Mouse (Mus musculus): ENCODE data around the gene Sh2d3c.

DNA sequence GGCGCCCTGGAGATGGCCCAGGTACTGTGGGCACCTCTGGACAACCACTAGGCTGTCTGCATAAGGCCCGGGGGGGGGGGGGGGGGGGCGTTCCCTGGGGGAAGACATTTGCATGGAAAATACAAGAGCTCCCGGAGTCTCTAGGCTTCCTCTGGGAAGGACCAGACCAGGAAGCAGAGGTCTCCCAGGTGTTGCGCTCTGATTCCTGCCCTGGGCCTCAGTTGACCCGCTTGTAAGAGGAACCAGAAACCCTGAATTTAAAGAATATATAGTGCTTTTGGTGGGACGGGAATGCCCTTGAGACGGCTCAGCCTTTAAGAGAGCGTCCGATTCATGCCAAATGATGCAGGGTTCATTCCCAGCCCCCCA lies 30.8 kb downstream of the Sh2d3c start:
- no peak for TF ChIP-seq CTCF (IDR thresholded peaks at IDR 0.05; ENCODE audit: low read depth)
- TF ChIP-seq EP300 (IDR thresholded peaks at IDR 0.05; ENCODE audit: low read depth) = no peak
